Mouse (Mus musculus) cortical plate, adult 2 months (tissue): ENCODE results near the gene Fosb.

Experiments
- CTCF ChIP-seq: fragments of 200-500 bp; IDR thresholded peaks from 2 replicates; pipeline ENCODE4 v1.5.1; 2011; ENCODE audit warnings: mild to moderate bottlenecking, control low read depth, low read length; ENCODE audit not compliant: insufficient read depth; ENCODE audit errors: extremely low read depth
- POLR2A ChIP-seq: fragments of 200-500 bp; IDR thresholded peaks from 2 replicates; pipeline ENCODE4 v1.6.1; 2011; ENCODE audit warnings: mild to moderate bottlenecking, low read length, control low read depth; ENCODE audit not compliant: insufficient read depth; ENCODE audit errors: extremely low read depth

DNA sequence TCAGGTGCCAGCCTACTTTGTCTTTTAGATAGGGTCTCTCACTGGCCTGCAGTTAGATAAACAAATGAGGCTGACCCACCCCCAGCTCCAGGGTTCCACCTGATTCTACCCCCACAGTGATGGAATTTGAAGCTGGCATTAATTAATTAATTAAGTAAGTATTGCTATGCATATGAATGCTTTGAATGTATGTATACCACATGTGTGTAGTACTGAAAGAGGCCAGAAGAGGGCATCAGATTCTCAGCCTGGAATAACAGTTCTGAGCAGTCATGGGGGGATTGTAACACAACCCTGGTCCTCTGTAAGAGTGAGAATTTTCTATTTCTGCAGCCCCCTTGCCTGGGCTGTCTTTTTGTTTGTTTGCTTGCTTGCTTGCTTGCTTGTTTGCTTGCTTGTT is 18.6 kb upstream of the Fosb start:
- TF ChIP-seq CTCF (0 out of 2 replicates have a peak, but pooled peaks have one; percentile 2), POLR2A (no peak)
